Mouse (Mus musculus): ENCODE results near the gene Ccdc8.

The Ccdc8 gene

DNA sequence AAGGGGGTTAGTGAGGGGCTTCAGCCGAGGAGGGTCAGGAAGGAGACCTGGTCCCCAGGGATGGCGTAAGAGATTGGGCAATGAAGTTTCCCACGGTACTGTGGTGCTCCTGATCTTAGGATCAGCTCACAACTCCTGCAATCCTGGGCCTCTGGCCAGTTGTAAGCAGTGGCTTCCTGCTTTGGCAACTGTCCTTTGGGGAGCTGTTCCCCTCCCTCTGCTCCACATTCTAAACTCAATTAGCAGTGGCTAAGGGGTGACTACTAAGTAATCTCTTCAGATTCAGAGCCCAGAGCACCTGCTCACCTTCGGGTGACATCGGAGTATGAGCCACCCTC lies 17.5 kb downstream of the Ccdc8 start:
- no peak for DNase-seq (ENCODE audit: low spot score in 2 of 2)

DNA sequence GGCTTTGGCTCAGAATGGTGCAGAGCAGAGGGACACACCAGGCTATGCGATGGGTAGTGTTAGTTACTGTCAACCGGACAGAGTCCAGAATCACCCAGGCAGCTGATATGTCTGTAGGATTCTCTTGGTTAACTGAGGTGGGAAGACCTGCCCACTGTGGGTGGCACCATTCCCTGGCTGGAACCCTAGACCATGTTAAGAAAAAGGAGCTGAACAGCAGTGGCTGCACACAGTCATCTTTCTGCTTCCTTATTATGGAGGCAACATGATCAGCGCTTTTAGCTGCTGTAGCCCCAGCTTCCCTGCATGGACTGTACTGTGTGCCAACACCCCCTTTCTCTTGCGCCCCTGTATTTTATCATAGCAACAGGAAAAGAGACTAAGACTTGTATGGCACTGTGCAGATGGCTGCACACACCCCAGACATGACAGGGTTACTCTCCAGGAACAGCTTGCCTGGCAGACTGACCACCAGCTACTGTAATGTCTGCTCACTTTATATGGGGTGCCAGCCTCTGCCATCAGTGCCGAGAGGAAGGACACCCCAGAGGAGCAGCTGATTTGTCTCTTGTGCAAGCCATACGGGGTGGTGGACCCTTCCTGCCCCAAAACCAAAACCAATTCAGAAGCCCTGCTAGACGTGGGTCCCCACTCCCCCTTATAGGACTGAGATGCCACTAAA lies 19.5 kb downstream of the Ccdc8 start:
- no peak for DNase-seq (ENCODE audit: low spot score in 2 of 2)

DNA sequence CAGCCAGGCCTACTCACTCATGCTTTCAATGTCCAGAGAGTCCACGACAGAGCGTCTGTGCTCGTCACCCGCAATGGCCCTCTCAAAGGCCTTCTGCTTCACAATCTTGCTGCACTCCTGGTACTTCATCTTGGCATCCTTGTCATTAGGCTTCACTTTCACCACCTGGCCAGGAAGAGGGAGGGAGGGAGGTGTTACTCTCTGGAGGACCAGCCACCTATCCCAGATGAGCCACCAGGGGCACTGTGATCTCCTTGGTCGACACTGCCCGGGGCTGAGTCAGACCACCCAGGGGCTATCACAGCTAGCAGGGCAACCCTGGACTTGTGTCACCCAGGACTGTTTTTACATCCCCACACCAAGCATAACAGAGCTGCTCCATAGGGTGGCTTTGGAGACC lies 22.9 kb downstream of the Ccdc8 start:
- DNase-seq (ENCODE audit: low spot score in 2 of 2), result no peak

DNA sequence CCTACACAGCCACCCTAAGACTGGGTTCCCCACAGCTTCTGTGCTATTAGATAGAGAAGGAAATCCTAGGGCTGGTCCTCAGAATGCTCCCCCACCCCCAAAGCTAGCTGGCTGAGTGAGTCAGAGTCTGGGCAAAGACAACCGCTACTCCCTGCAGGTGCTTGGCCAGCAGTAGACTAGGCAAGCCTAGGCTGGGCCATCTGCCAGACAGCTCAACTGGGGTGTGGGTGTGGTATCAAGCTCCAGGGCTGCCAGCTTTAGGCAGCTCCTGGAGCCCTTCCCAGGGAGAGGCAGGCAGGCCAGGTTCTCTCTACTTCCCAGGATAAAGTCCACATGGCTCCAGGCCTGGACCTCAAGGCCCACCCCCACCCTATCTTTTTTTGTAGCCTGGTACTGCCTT lies 24.5 kb downstream of the Ccdc8 start:
- DNase-seq (ENCODE audit: low spot score in 2 of 2), result peak; percentile 85 to 92

DNA sequence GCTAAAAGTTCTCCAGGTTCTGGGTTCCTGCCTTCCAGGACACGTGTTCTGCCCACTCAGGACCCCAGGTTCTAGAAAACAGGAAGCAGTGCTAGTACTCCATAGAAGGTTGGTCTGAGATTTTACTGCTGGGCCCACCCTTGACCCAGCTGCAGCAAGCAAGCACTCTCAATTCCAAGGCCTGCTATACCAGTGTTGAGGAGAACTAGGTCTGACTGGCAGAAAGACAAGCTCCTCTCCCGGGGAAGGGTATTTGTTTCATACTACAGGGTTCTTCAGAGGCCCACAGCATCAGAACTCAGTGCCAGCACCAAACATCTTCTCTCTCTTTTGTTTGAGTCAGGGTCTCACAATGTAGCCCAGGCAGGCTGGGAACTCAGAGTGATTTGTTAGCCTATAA lies 25.4 kb downstream of the Ccdc8 start:
- no peak for DNase-seq (ENCODE audit: low spot score in 2 of 2)

DNA sequence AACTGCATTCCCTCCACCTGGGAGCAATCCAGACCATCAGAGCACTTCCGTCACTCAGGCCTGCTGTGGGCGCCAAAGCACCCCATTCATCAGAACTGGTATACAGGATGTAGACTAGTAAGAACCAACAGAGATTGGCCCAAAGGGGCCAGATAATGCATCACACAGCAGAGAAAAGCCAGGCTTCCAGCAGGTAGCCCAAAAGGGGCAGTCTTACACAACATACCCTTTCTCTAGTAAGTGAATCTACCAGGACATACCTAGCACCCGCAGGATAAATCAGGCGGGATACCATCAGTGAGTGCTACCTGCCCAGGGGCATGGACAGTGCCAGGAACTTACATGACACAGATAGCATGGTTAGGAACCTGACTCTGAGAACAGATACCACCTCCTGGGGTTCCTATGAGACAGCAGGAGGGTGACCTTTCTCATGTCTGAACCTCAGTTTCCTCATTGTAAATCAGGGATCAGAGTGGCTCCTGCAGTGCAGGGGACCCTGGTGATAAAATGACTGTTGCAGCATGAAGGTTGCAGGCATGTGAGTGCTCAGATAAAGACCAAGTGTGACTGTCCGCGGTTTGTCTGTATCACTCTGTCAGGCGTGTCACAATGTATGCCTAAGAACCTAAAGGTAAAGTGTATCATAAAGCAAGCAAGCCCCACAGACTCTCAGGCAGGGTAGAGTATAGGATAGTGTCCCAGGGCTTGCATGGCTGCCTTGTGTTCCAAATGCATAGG lies 27.1 kb downstream of the Ccdc8 start:
- no peak for DNase-seq (ENCODE audit: low spot score in 2 of 2)

DNA sequence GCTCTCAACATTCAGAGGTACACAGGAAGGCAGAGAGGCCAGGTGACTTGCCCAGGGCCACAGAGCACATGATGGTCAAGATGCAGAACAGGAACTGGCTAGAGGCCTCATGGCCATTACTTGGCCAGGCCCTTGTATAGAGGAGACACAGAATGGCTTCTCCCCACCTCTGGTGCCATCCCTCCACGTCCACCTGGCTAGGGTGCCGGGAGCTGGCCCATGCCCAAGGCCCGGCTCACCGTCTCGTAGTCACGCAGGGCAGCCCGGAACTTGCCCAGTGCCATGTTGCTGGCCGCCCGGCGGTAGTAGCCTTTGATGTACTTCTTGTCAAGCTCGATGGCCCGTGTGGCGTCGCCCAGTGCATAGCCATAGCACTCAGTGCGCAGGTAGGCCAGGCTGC lies 29.7 kb downstream of the Ccdc8 start:
- no peak for DNase-seq (ENCODE audit: low spot score in 2 of 2)

DNA sequence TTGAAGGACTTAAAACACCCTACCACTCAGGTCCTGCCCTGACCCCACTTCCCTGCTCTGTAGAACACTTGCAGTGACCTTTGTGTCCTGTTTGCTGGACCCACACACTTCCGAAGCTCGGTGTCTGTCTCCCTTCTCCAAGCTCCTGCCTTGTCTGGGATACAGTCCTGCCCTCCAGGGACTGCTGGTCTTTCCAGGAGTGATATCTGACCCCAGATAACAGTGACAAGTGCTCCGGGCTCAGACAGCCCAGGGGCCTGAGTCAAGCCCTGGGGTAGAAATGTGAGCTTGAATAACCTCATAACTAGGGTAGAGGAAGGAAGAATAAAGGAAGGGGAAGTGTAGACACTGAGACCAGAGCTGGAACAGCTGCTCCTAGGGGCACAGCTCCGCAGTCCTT lies 31.2 kb downstream of the Ccdc8 start:
- no peak for DNase-seq (ENCODE audit: low spot score in 2 of 2)

DNA sequence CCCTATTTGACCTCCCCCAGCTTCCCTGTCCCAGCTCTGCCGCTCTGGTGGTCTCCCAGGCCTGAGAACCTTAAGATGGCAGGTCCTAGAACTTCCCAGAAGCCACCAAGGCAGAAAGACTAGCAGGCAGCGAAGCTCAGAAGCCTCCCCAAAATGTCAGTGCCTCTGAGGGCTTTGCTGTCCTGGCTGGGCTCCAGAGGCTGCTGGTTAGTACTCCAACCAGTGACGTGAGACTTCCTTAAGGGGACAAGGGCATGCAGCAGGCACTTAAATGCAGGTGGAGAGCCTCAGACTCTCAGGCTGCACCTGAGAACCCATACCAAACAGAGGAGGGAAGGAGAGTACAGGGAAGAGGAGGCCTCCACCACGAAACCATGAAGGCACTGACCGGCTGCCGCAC lies 31.6 kb downstream of the Ccdc8 start:
- DNase-seq (ENCODE audit: low spot score in 2 of 2), result no peak

DNA sequence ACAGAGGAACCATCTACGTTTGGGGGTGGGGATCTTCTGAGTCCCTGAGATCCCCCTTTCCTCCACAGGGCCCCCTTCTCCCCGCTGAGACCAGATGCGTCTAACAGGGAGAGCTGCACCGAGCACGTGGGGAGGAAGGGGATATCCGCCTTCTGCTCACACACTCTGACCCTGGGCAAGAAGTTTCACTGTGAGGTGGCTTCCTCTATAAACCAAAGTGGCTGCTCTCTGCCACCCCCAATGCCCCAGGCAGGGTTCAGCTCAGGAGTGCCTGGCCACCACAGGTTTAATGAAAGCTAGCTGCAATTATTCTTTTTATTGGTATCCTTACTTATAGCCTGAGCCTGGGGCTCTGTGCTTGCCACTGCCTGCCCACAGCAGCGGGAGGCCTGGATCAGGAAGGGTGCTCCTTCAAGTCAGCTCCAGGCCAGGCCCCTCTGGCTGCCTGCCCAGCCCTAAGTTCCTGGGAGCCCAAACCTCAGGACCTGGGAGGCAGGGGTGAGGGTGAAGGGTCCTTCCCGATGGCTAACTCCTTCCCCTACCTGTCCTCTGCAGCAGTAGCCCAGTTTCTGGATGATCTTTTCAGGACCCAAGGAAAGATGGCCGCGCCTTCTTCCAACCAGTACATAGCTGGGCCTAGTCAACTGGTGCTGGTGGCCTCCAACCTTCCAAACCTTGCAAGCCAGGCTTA lies 32.5 kb downstream of the Ccdc8 start:
- no peak for DNase-seq (ENCODE audit: low spot score in 2 of 2)

DNA sequence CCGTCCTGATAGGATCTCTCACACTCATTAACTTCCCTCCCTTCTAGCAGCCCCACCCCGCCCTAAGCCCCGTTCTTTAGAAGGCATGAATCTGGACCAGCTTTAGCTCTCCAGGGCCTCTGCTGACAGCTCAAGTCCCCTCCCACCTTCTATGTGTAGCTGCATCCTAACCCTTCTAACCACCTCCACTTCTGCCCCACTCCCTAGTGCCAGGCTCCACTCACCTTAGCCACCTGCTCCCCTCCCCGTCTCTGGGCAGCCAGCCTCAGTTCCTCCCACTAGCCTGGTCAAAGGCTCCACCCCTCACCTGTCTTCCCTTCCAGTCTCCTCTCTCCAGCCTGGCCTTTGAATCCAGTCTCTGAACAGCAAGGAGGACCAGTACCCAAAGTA lies 33.0 kb downstream of the Ccdc8 start:
- DNase-seq (ENCODE audit: low spot score in 2 of 2), result no peak

DNA sequence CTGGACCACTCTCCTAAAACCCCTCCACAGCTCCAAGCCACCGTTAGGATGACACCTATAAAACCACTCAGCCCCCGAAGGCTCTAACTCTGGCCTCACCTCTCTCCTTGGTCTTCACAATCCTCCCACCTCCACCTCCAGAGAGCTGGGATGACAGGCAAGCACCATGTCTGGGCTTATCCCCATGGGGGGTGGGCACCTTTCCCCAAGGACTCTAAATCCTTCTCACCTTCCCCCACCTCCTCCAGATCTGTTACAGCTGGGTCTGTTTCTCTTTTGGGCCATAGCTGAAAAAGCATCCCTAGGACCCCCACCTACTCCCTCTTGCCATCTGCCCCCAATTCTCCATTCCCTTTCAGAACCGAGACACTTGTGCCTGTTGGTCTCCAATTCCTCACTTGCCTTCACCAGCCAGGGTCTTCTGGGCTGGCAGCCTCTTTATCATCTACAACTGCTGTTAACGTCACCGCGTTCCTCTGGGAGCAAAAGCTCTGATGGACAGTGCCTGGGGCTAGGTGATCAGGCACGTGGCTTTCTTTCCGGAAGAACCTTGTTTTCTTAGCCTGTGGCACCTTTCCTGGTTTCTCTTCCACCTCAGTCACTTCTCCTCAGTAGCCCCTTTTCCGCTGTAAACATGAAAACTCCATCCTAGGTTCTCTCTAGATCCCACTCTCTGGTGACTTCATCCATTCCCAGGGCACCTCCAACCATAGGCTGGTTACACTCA lies 33.6 kb downstream of the Ccdc8 start:
- no peak for DNase-seq (ENCODE audit: low spot score in 2 of 2)

DNA sequence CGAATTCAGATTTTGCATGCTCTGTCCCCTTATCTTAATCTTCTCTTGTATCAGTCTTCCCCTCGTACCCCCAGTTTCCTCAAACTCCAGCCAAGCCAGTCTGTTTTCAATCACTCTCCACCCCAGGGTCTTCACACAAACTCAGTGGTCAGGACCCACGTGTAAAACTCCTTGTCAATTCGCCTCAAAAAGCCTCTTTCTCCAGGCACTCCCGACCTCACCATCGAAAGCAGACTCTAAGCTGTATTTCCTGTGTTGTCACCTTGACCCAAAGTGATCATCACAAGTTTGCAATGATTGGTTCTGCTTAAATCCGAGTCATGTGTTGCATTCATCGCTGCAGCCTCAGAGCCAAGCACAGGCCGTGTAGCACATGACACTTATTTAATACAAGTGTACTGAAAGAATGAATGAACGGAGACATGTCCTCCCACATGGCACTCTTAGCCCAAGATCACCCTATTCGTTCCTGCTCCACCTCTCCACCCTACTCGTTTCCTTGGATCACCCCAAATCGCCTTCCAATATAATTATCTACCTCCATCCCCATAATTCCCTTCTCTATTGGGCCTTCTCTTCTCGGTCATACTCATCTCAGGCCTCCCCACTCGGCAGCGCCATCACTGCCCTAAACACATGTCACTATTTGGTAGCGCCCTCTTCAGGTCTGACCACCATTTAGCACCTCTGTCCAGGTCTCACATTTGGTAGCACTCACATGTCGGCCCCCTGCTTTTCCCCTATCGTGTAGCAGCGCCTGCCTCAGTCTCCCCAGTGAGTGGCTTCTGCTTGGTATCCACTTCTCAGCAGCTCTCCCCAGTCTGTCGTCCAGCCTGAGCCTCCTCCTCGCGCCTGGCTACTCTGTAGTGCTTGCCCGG lies 34.4 kb downstream of the Ccdc8 start:
- no peak for DNase-seq (ENCODE audit: low spot score in 2 of 2)

DNA sequence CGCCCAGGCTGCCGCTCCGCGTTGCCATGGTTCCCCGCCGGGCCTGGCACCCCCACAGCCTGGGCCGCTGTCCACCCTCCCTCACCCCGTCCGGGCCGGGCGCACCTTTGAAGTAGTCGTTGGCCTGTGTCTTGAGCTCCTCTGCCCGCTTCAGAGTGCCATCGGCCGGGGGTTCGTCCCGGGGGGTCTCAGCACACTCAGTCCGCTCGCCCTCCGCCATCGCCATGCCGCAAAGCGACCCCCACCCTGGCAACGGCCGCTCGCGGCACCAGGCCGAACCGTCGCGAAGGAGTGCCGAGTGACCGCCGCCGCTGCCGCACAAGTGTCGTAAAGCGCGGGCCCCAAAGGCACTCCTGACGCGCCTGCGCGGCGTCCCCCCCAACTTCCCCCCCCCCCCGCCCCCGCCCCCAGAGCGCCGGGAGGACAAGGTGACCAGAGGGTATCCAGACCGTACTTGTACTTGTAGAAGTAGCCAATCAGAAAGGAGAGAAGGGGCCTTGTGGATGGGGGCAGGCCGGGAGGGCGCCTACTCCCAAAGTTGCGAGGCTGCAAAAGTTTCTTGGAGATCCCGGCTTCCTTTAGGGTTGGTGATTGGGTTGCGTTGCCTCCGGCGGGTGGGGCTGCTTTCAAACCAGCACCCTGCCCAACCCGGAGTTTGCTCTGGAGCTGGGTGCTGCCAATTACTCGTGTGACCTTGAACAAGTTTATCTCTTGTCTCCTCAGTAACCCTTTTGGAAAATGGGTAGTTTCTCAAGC lies 35.3 kb downstream of the Ccdc8 start, which contains the start of gene Ppp5c:
Gene Ppp5c, minus strand, starts transcription at position 337 of the 756 bp plus-strand sequence.
- DNase-seq (ENCODE audit: low spot score in 2 of 2), result peak; percentile 78 to 90

DNA sequence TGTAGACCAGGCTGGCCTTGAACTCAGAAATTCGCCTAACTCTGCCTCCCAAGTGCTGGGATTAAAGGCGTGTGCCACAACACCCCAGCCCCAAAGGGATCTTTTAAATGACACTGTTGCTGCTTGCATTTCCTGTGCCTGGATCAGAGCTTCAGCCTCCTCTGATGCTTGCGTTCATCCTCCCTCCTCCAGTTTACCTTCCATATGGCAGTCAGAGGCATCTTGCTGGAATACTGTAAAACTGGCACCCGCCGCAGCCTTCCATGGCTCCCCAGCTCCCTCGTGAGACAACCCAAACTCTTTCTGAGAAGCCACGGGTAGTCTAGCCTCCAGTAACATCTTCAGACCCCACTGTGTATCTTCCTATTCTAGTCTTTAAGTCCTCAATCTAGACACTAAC lies 36.4 kb downstream of the Ccdc8 start:
- no peak for DNase-seq (ENCODE audit: low spot score in 2 of 2)

DNA sequence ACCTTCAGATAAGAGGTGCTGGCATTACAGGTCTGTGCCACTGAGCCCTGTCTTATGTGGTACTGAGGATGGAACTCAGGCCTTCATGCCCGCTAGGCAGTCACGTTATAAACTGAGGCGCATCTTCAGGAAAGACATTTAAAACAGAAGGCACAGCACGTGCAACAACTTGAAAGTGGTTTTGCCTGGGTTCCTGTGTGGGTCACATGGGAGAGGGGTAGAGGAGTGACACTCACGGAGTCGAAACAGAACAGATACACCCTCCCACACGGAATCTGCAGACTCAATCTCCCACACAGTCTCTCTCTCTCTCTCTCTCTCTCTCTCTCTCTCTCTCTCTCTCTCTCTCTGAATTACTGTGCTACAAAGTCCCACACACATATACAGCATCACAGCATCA lies 37.7 kb downstream of the Ccdc8 start:
- no peak for DNase-seq (ENCODE audit: low spot score in 2 of 2)

DNA sequence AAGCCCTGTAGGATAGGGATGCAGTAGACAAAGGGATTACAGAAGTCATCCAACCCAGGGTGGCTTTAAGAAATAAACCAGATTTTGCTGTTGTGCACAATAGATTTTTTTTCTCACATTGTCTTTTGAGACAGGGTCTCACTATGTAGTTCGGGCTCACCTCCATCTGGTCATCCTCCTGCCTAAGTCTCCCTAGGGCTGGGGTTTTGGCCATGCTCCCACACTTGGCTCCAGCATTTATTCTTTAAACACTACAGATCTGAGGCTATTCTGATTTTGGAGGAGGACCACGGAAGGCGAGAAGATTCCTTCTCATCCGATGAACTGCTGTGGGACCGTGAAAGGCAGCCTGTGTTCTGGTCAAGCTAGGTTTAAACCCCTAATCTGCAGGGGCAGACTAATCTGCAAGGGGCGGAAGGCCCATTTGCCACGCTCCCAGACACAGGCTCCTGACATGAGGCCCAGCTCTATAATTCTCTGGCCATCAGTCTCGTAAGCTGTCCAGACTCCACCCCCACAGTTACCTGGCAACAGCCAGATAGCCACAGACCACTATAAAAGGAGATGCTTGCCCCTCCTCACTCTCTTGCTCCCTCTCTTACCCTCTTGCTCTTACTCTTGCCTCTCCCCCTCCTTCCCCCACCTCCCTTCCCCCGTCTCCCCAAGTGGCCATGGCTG lies 45.6 kb downstream of the Ccdc8 start:
- no peak for DNase-seq (ENCODE audit: low spot score in 2 of 2)

DNA sequence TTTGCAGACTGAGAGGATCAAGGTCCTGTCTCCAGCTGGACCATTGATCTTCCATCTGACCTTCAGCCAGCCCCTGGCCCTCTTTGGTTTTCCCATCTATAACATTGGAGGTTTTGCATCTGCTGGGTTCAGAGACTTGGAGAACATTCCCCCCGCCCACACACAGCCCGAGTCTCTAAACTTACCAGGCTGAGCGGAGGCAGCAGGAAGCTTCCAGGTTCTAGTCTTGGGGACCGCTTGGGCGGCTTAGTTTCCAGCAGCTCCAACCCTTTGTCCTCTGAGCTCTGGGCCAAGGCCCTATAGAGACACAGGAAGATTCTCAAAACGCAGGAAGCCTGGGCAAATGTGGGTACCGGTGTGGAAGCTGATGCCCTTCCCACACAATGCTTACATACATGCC lies 46.9 kb downstream of the Ccdc8 start:
- no peak for DNase-seq (ENCODE audit: low spot score in 2 of 2)

DNA sequence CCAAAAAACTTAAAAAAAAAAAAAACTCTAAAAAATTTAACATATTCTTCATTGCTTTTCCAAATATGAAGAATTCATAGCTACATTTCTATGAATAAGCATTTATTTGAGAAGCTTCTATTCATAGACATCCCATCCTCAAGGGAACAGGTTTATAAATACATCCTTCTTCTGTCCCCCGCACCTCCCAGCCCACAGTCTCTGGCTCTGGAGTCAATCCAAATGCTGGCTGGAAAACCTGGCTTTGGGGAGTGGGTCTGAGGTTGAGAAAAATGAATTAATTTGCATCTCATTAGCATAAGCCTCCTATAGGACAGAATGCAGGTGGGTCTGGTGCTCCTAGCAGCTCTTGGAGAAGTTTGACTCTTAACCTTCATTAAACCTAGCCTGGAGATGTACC lies 53.2 kb downstream of the Ccdc8 start:
- DNase-seq (ENCODE audit: low spot score in 2 of 2), result no peak

Data from urinary bladder, postnatal 36 days (tissue).